Mouse (Mus musculus) testis, postnatal 10 days (tissue): ENCODE measurements around the gene Il9r.
A peak's percentile ranks its signal among the peaks of the same experiment; 100 is the strongest.
"Not testable (repeated sequence)": the region's sequence is repeated elsewhere in the genome, so short reads cannot be mapped to it uniquely, and the experiment has no call there.

Experiments used
- DNase-seq: peaks from one replicate; pipeline ENCODE4 v3.0.0; 2021; ENCODE audit warnings: low spot score

Il9r gene

DNA sequence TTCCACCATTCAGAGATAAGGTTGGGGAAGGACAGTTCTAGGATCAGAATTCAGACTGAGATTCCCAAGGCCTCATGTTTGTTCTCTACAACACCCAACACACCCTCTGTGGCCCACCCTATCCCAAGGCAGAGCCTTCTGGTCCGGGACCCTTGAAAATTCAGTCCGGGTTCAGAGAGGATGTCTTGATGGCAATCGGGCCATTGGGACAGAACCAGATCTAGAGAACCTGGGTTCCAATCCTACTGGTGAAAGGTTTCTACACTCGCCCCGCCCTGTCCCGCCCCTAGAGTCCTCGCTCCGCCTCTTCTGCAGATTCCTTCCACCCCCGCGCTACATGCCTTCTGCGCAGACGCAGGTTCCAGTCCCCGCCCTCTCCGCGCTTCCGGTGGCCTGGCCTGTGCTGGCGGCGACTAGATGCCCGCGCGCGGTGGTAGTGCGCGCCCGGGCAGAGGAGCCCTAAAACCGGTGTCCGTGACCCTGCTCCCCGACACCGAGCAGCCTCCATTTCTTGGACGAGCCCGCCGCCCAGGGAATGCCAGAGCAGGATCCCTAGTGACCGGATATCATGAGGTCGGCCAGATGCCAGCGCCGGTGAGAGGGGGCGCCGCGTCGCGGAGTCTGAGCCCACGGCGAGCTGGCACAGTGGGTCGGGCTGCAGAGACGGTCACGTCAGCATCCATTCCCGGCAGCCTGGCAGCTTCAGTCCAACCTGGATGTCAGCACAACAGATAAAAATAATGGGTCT is 26.2 kb upstream of the Il9r start, which contains the start of gene Mpg:
Mpg (plus strand) TSS at position 382 of the 748 bp plus-strand sequence.
- peak; percentile 92 for DNase-seq

DNA sequence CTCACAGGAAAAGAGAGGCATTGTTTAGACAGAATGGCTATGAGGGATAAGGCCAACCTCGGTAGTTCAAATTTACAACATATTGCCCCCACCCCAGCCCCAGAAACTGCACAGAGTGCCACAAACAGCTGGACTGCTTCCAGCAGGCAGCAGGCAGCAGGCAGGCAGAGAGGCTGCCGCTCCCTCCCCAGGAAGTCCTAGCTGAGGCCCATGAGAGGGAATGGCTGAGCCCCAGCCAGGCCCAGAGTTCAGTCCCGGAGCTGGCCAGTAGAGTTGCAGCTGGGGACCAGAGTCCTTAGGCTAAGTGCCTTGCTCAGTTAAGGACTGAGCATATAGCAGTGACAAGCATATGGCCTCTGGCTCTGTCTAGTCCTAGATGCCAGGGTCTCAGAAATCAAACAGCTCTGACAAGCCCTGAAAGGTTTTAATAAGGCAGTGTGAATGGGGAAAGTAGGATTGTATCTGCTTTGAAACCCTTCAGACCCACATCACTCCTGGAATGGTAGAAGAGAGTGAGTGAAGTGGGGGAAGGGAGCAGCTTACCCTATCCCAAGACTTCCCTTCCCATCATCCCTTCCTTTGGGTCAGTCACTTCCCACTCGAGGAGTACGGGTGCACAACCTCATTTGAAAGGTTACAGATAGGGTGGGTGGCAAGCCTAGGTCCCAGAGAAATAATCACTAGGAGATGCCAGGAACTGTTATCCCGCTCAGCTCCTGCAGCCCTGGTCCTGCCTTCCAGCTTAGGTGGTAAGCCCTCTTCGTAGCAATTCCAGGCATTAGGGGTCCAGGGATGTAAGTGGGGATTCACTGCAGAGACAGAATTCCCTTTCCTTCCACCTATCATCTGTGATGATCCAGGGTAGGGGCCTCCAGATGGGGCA is 25.4 kb upstream of the Il9r start:
- no peak for DNase-seq

DNA sequence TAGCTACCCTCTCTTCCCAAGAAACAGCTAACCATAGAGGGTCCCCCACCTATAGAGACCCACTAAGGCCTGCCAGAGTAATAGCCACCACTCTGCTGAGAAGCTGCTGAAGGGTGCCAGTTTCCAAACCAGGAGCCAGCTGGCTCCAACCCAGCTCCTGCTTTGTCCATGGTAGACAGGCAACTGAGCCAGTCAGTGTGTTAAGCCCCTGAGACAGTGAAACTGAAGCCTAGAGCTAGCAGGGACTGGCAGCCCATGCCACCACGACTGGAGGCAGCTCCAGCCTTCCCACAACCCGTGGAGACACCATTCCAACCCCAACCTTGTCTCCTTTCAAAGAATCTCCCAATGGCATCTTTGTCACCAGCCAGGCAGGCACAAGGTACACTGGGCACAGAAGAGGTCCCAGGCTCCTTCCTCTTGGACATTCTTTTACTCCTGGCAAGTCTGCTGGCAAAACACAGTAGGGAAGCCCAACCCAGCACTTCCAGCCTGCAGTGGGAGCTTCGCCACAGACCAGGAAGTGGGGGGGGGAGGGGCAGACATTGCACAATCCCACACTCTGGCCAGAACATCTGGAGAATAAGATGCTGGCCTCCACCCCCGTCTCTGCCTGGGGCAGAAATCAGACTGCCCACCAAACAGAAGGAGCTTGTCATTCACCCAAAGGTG is 24.5 kb upstream of the Il9r start:
- peak; percentile 86 for DNase-seq

DNA sequence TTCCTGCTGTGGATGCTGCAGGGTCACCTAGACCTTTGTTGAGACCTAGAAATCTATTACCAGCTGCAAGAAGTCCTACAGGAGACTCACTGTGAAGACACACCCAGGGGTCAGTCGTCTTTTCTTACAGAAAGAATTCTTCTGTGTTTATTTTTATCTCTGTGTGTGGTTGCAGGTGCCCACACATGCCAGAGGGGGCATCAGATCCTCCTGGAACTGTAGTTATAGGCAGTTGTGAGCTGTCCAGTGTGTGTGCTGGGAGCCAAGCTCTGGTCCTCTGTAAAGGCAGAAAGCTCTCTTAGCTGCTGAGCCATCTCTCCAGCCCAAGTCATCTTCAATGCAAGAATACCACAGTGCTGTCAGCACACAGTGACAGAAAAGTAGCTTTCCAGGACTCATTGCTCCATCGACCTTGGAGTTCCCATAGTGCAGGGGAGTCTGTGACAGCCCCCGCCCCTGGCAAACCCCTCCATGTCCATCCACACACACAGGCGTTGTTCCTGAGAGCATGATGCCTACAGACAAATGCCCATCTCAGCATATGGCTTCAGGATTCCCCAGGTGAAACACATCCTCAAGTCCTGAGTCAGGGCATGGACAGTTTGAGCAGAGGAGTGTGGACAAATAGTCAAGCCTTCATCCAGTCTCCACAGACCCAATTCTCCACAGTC is 23.4 kb upstream of the Il9r start:
- no peak for DNase-seq

- no peak for DNase-seq
These were observed 22.6 kb upstream of the Il9r start for GRCm38 (mm10) chr11:32222570-32223194.

DNA sequence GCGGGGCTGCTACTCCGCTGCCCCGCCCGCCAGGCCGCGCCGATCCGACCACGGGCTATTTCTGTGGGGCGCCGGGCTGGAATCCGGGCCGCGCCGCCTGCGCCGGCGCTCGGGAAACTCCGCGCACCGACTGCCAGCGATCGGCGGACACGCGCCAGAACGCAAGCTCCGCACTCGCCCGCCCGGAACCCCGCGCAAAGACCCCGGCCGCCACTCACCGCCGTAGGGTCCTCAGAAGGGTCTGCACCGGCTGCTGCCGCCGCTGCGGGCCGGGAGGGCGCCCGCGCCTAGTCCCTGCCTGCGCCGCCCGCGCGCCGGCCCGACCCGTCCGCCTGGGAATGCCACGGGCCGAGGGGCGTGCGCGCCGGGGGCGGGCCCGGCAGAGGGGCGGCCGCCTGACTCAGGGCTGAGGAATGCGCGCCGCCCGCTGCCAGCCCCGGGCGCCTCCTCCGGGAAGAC is 21.9 kb upstream of the Il9r start, which contains the start of gene Rhbdf1:
Rhbdf1 (minus strand) TSS at position 350 of the 459 bp plus-strand sequence.
- peak; percentile 76 for DNase-seq

GRCm38 (mm10) chr11:32221225-32221950 is 21.3 kb upstream of the Il9r start:
- peak; percentile 81 for DNase-seq

GRCm38 (mm10) chr11:32220607-32221224 is 20.6 kb upstream of the Il9r start:
- DNase-seq, result no peak

- DNase-seq, result no peak
These were observed 19.2 kb upstream of the Il9r start for GRCm38 (mm10) chr11:32219287-32219686.

- DNase-seq, result no peak
These were observed 18.5 kb upstream of the Il9r start for GRCm38 (mm10) chr11:32218501-32219050.

DNA sequence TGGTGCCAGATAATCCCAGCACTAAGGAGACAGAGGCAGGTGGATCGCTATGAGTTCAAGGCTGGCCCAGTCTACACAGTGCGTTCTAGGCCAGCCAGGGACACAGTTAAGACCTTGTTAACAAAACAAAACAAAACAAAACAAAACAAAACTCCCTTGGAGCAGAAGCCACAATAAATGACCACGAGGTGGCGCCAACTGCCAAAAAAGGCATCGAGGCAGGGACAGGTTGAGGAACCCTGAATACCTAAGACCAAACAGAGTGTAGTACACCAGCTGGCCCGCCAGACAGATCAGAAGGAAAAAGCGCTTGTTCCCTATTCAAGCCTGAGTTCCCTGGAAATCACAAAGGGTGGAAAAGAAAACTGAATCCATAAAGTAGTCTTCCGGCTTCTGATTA is 16.8 kb upstream of the Il9r start:
- DNase-seq, result peak; percentile 84

GRCm38 (mm10) chr11:32215372-32216162 is 15.5 kb upstream of the Il9r start:
- DNase-seq, result no peak

GRCm38 (mm10) chr11:32210623-32211022 is 10.5 kb upstream of the Il9r start:
- DNase-seq, result no peak

- peak; percentile 96 for DNase-seq
These were observed 5.2 kb upstream of the Il9r start, which contains the start of gene Snrnp25 for GRCm38 (mm10) chr11:32205058-32205873. Gene Snrnp25, plus strand, starts transcription at chr11:32205415.

DNA sequence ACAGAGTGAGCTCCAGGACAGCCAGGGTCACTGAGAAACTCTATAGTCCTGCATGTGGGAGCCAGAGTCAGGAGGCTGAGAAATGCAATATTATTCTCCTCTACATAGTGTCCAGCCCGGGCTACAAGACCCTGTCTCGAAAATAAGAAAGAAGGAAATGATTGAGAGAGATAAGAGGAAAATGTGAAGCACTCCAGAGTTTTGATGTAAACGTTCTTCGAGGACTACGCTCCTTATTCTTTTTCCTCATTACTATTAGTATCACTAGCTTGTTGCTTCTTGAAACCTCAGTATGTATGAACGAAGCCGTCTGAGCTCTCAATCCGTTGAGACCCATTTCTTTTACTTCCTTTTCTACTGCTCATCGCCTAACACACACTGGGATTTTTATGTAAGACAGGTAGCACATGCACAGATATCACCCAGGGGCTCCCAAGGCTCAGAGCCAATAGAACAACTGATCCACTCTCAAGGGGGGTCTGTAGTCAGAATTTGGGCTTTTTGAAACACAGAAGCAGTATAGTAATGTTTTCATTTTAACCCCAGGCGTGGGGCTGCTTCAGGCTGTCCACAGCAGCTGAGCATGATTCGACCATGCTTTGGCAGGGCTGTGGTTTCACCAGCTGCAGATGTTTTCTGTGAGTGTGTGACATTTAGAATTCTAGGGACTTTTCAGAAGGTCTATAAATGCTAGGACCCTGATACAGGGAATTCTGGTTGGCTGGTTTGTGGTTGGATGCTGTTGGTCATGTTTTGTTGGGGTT is 2.0 kb upstream of the Il9r start:
- DNase-seq, result no peak

GRCm38 (mm10) chr11:32200992-32201391 is 913 bp upstream of the Il9r start:
- DNase-seq, result not testable (repeated sequence)

- DNase-seq, result peak; percentile 30
These were observed 849 bp downstream of the Il9r start for GRCm38 (mm10) chr11:32199230-32199629.
